Mouse (Mus musculus): ENCODE measurements around the gene Smim20. TPM values are rescaled to one million over a fixed set of nuclear protein-coding genes. Genes with fewer than 3 reads are reported as not detected.
A peak's percentile ranks its signal among the peaks of the same experiment; 100 is the strongest.

The Smim20 gene
- total RNA-seq, 1 experiment from 2014 or later: 44.4 TPM

GRCm38 (mm10) chr5:53296961-53297360 lies 30.1 kb downstream of the Smim20 start:
- ATAC-seq (replicated peaks; ENCODE audit: insufficient number of reproducible peaks, low FRiP score, low TSS enrichment, poor library complexity, severe bottlenecking): no peak

- ATAC-seq (replicated peaks; ENCODE audit: insufficient number of reproducible peaks, low FRiP score, low TSS enrichment, poor library complexity, severe bottlenecking): no peak
These were observed 34.6 kb downstream of the Smim20 start for GRCm38 (mm10) chr5:53301496-53301895.

- no peak for ATAC-seq (replicated peaks; ENCODE audit: insufficient number of reproducible peaks, low FRiP score, low TSS enrichment, poor library complexity, severe bottlenecking)
These were observed 36.2 kb downstream of the Smim20 start for GRCm38 (mm10) chr5:53302895-53303670.

- ATAC-seq (replicated peaks; ENCODE audit: insufficient number of reproducible peaks, low FRiP score, low TSS enrichment, poor library complexity, severe bottlenecking): no peak
These were observed 37.1 kb downstream of the Smim20 start for GRCm38 (mm10) chr5:53303941-53304340.

- no peak for ATAC-seq (replicated peaks; ENCODE audit: insufficient number of reproducible peaks, low FRiP score, low TSS enrichment, poor library complexity, severe bottlenecking)
These were observed 38.1 kb downstream of the Smim20 start for GRCm38 (mm10) chr5:53304936-53305335.

GRCm38 (mm10) chr5:53306864-53307263 lies 40.0 kb downstream of the Smim20 start:
- ATAC-seq (replicated peaks; ENCODE audit: insufficient number of reproducible peaks, low FRiP score, low TSS enrichment, poor library complexity, severe bottlenecking): no peak

- ATAC-seq (replicated peaks; ENCODE audit: insufficient number of reproducible peaks, low FRiP score, low TSS enrichment, poor library complexity, severe bottlenecking): no peak
These were observed 40.6 kb downstream of the Smim20 start for GRCm38 (mm10) chr5:53307437-53307836.

GRCm38 (mm10) chr5:53314404-53315167 lies 47.7 kb downstream of the Smim20 start:
- peak; percentile 73 for ATAC-seq (replicated peaks; ENCODE audit: insufficient number of reproducible peaks, low FRiP score, low TSS enrichment, poor library complexity, severe bottlenecking)

- ATAC-seq (replicated peaks; ENCODE audit: insufficient number of reproducible peaks, low FRiP score, low TSS enrichment, poor library complexity, severe bottlenecking): no peak
These were observed 48.9 kb downstream of the Smim20 start for GRCm38 (mm10) chr5:53315829-53316228.

- ATAC-seq (replicated peaks; ENCODE audit: insufficient number of reproducible peaks, low FRiP score, low TSS enrichment, poor library complexity, severe bottlenecking): no peak
These were observed 50.5 kb downstream of the Smim20 start for GRCm38 (mm10) chr5:53317396-53317795.

GRCm38 (mm10) chr5:53317885-53318466 lies 51.1 kb downstream of the Smim20 start:
- no peak for ATAC-seq (replicated peaks; ENCODE audit: insufficient number of reproducible peaks, low FRiP score, low TSS enrichment, poor library complexity, severe bottlenecking)

- no peak for ATAC-seq (replicated peaks; ENCODE audit: insufficient number of reproducible peaks, low FRiP score, low TSS enrichment, poor library complexity, severe bottlenecking)
These were observed 53.4 kb downstream of the Smim20 start for GRCm38 (mm10) chr5:53320331-53320730.

GRCm38 (mm10) chr5:53321901-53322300 lies 55.0 kb downstream of the Smim20 start:
- no peak for ATAC-seq (replicated peaks; ENCODE audit: insufficient number of reproducible peaks, low FRiP score, low TSS enrichment, poor library complexity, severe bottlenecking)

- no peak for ATAC-seq (replicated peaks; ENCODE audit: insufficient number of reproducible peaks, low FRiP score, low TSS enrichment, poor library complexity, severe bottlenecking)
These were observed 55.6 kb downstream of the Smim20 start for GRCm38 (mm10) chr5:53322471-53322870.

- no peak for ATAC-seq (replicated peaks; ENCODE audit: insufficient number of reproducible peaks, low FRiP score, low TSS enrichment, poor library complexity, severe bottlenecking)
These were observed 56.2 kb downstream of the Smim20 start for GRCm38 (mm10) chr5:53323121-53323520.

- ATAC-seq (replicated peaks; ENCODE audit: insufficient number of reproducible peaks, low FRiP score, low TSS enrichment, poor library complexity, severe bottlenecking): no peak
These were observed 57.4 kb downstream of the Smim20 start for GRCm38 (mm10) chr5:53324256-53324655.

- no peak for ATAC-seq (replicated peaks; ENCODE audit: insufficient number of reproducible peaks, low FRiP score, low TSS enrichment, poor library complexity, severe bottlenecking)
These were observed 57.9 kb downstream of the Smim20 start for GRCm38 (mm10) chr5:53324791-53325190.

- peak; percentile 75 for ATAC-seq (replicated peaks; ENCODE audit: insufficient number of reproducible peaks, low FRiP score, low TSS enrichment, poor library complexity, severe bottlenecking)
These were observed 59.1 kb downstream of the Smim20 start for GRCm38 (mm10) chr5:53326023-53326422.

GRCm38 (mm10) chr5:53326491-53326890 lies 59.6 kb downstream of the Smim20 start:
- no peak for ATAC-seq (replicated peaks; ENCODE audit: insufficient number of reproducible peaks, low FRiP score, low TSS enrichment, poor library complexity, severe bottlenecking)
